Mouse (Mus musculus) heart, adult 2 months (tissue): Measurements from ENCODE around the gene Ints14. TPM values are rescaled to one million over a fixed set of nuclear protein-coding genes. Genes with fewer than 3 reads are reported as not detected.
A peak's percentile ranks its signal among the peaks of the same experiment; 100 is the strongest.

Experiments used
- DNase-seq, 2 experiments: peaks; one replicate each; pipeline ENCODE4 v3.0.0; 2021
- H3K27ac ChIP-seq: fragments of 200-600 bp; 2 replicates; pipeline ENCODE4 v1.8.1; 2022
- H3K27me3 ChIP-seq: fragments of 200-500 bp; 2 replicates; pipeline ENCODE4 v1.6.1; 2012; ENCODE audit warnings: mild to moderate bottlenecking, low read length, inconsistent platforms, mixed read lengths; ENCODE audit not compliant: control insufficient read depth, insufficient read depth
- H3K36me3 ChIP-seq: fragments of 200-500 bp; 2 replicates; pipeline ENCODE4 v1.6.1; 2012; ENCODE audit warnings: low read length, inconsistent platforms; ENCODE audit not compliant: control insufficient read depth, insufficient read depth
- H3K4me1 ChIP-seq: fragments of 200-500 bp; 2 replicates; pipeline ENCODE4 v1.6.1; 2011; ENCODE audit warnings: low read length; ENCODE audit not compliant: control insufficient read depth, insufficient read depth
- H3K4me3 ChIP-seq: fragments of 200-600 bp; 2 replicates; pipeline ENCODE4 v1.8.1; 2022
- H3K79me2 ChIP-seq: fragments of 200-500 bp; replicated peaks from 2 replicates; pipeline ENCODE4 v1.6.1; 2012; ENCODE audit warnings: mild to moderate bottlenecking, inconsistent platforms, low read length, moderate library complexity, mixed read lengths; ENCODE audit not compliant: control insufficient read depth, insufficient read depth
- H3K9ac ChIP-seq: fragments of 200-500 bp; 2 replicates; pipeline ENCODE4 v1.6.1; 2012; ENCODE audit warnings: low read depth, mild to moderate bottlenecking, control low read depth, inconsistent platforms, low read length, mixed read lengths
- CTCF ChIP-seq: fragments of 200-600 bp; IDR thresholded peaks from 2 replicates; pipeline ENCODE4 v1.8.1; 2022; ENCODE audit warnings: antibody characterized with exemption, mild to moderate bottlenecking, moderate library complexity
- EP300 ChIP-seq: fragments of 200-500 bp; IDR thresholded peaks from 2 replicates; pipeline ENCODE4 v1.6.1; 2011; ENCODE audit warnings: low read depth, low read length, control low read depth; ENCODE audit not compliant: insufficient read depth
- POLR2A ChIP-seq: fragments of 200-500 bp; IDR thresholded peaks from 2 replicates; pipeline ENCODE4 v1.6.1; 2011; ENCODE audit warnings: mild to moderate bottlenecking, low read depth, low read length, control low read depth; ENCODE audit not compliant: insufficient read depth
- WGBS: fragments of 180-500 bp; shearing (Covaris S2); methylation state at CpG from one replicate; pipeline ENCODE4 v1.1.7; 2018; 5-methylcytosine and 5-hydroxymethylcytosine counted together
- intact Hi-C: fragments of 180-260 bp; cut with DNase I; formaldehyde crosslinking; loops from one replicate; pipeline ENCODE4 v1.15.1; 2025
- microRNA-seq, 2 experiments: library from miRNA; unstranded; fragments of <30 nt; microRNA quantifications; one replicate each; pipeline ENCODE4 v1.2.0; 2021
- polyA plus RNA-seq: library from polyadenylated mRNA; depleted of rRNA; stranded (reverse); fragments of >200 nt; gene quantifications from 2 replicates; pipeline ENCODE4 v1.2.3, GENCODE M21; 2012; rRNA removed
- total RNA-seq, 2 experiments: library from RNA; stranded (reverse); gene quantifications; 2 replicates each; pipeline ENCODE4 v1.2.3; 2021

The Ints14 gene
- total and polyA plus RNA-seq, 3 experiments = 11.0 to 15.3 (median 14.0) TPM

DNA sequence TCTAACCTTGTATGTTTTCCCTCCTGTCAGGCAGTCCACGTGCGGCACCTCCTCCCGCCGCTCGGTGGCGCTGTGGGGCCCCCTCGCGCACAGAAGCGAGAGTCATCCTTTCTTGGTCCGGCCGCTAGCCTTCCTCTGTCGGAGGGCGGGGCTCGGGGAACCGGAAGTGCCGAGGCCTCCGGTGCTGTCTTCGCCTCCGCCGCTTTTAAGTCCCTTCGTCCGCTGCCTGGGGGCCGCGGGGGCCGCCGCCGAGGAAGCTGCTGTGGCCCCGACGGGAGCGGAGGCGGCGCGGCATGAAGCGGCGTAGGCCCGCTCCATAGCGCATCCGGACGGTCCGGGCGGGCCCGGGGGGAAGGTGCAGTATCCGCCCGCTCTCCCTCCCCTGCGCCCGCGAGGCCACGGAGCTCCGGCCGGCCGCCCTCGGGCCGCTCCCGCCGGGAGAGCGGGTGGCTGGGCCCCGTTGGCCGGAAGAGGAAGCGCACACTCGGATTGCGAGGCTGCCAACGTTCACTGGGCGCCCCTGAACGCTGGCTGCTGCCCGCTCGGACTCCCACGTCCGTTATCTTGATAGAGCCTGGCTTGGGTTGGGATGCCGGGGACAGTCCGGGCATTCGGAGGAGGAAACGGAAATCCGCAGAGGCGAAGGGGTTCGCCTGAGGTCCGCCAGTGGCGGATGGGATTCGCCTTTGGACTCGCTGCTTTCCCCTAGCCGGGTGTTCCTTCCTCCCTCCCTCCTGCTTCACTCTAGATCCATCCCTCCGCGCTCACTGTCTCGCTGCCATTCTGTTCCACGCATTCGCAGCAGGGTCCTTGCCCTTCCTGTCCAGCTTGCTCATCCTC, 71.8 kb downstream of the Ints14 start, which contains the start of gene Dpp8:
TSS of gene Dpp8 (plus strand) at position 146 of the 840 bp plus-strand sequence.
- Histone ChIP-seq H3K79me2 (no peaks in the 10 kb centered on the region; the same call in 1 of the 2 replicates), H3K27ac (peak within 1 kb of the TSS; percentile 99), H3K9ac (peak within 1 kb of the TSS; percentile 99), H3K4me3 (peak within 1 kb of the TSS; percentile 95), H3K27me3 (no peaks in the 10 kb centered on the region), H3K4me1 (peaks cover 5% of the 10 kb centered on the region), H3K36me3 (peaks cover 15% of the 10 kb centered on the region)
- whole genome bisulfite sequencing = under 1% methylated on average over 84 of the region's 85 CpGs
- intact Hi-C loops = loop anchor here (1.0 to 5.0 kb wide), 4 partner anchors 10 to 295 kb away; partner anchors contain the start of gene Rab11a
- TF ChIP-seq POLR2A (peak; percentile 31; the same call in 1 of the 2 replicates), CTCF (no peak; the same call in none of the 2 replicates), EP300 (peak; percentile 64; the same call in 1 of the 2 replicates)
- peak; percentile 94 to 95 for DNase-seq

- H3K36me3 ChIP-seq = peaks cover 22% of the 10 kb centered on the region
- TF ChIP-seq POLR2A (no peak), CTCF (no peak), EP300 (0 out of 2 replicates have a peak, but pooled peaks have one; percentile 7)
Observed at GRCm38 (mm10) chr9:65036456-65036855, 75.8 kb downstream of the Ints14 start.

More at GRCm38 (mm10) chr9:65036456-65036855, 75.8 kb downstream of the Ints14 start:
- Histone ChIP-seq H3K79me2 (no peaks in the 10 kb centered on the region; the same call in 1 of the 2 replicates), H3K27ac (peak overlapping the region; percentile 69), H3K4me1 (peaks cover 6% of the 10 kb centered on the region), H3K9ac (no peak overlapping the region), H3K4me3 (no peak overlapping the region), H3K27me3 (no peaks in the 10 kb centered on the region)
- intact Hi-C loops = no loop called here
- DNase-seq = peak; percentile 63 to 76
- WGBS = 49% methylated on average over 1 of the region's 1 CpGs

Small RNAs within 50 kb of the gene (microRNA-seq; reads per million reads assigned to microRNA genes)
- gene Gm25640 = 0 reads per million in 2 experiments

Other genes with a start within 250 kb of the Ints14 start
- gene Rab11a, start 223.1 kb upstream of the Ints14 start, total RNA-seq = 100 to 1,000 TPM; 154 to 162 TPM
- 79.0 and 140 TPM in 2 replicates for gene Rab11a, start 223.1 kb upstream of the Ints14 start, polyA plus RNA-seq
- 10 to 100 TPM in 1 of 2 experiments, 1 to 10 TPM in 1; 6.8 to 10.2 TPM for gene Dennd4a, start 149.6 kb upstream of the Ints14 start, total RNA-seq
- gene Dennd4a, start 149.6 kb upstream of the Ints14 start, polyA plus RNA-seq = 4.5 and 6.0 TPM in 2 replicates
- under 1 TPM; 0.05 to 0.10 TPM for gene Slc24a1, start 9.3 kb upstream of the Ints14 start, total RNA-seq
- gene Slc24a1, start 9.3 kb upstream of the Ints14 start, polyA plus RNA-seq = 0.02 TPM in 1 of 2 replicates, not detected in the other
- gene Hacd3, start 60.8 kb downstream of the Ints14 start, total RNA-seq = 10 to 100 TPM; 17.6 to 18.9 TPM
- 11.2 and 18.2 TPM in 2 replicates for gene Hacd3, start 60.8 kb downstream of the Ints14 start, polyA plus RNA-seq
- gene Dpp8, start 71.5 kb downstream of the Ints14 start, total RNA-seq = 10 to 100 TPM; 56.6 to 61.0 TPM
- gene Dpp8, start 71.5 kb downstream of the Ints14 start, polyA plus RNA-seq = 42.2 and 83.2 TPM in 2 replicates
- gene Igdcc4, start 140.6 kb downstream of the Ints14 start, total RNA-seq = 10 to 100 TPM; 10.2 to 12.4 TPM
- gene Igdcc4, start 140.6 kb downstream of the Ints14 start, polyA plus RNA-seq = 7.3 and 12.0 TPM in 2 replicates
- gene Igdcc3, start 180.3 kb downstream of the Ints14 start, total RNA-seq = under 1 TPM; 0.07 to 0.10 TPM
- gene Igdcc3, start 180.3 kb downstream of the Ints14 start, polyA plus RNA-seq = 0.12 and 0.16 TPM in 2 replicates
- gene Parp16, start 234.4 kb downstream of the Ints14 start, total RNA-seq = 1 to 10 TPM; 2.6 to 3.1 TPM
- gene Parp16, start 234.4 kb downstream of the Ints14 start, polyA plus RNA-seq = 3.7 and 4.8 TPM in 2 replicates